Mouse (Mus musculus) kidney, adult 2 months (tissue): ENCODE measurements around the gene Eif2ak3.

Experiments used
- CTCF ChIP-seq: fragments of 200-500 bp; conservative IDR thresholded peaks from 2 replicates; pipeline ENCODE4 v1.5.1; 2011; ENCODE audit warnings: low read depth, mild to moderate bottlenecking, control low read depth, low read length, moderate library complexity, mixed read lengths; ENCODE audit not compliant: insufficient read depth, insufficient read length
- POLR2A ChIP-seq: fragments of 200-500 bp; IDR thresholded peaks from one replicate; pipeline ENCODE4 v1.6.1; 2011; ENCODE audit warnings: low read depth, low read length, control low read depth

DNA sequence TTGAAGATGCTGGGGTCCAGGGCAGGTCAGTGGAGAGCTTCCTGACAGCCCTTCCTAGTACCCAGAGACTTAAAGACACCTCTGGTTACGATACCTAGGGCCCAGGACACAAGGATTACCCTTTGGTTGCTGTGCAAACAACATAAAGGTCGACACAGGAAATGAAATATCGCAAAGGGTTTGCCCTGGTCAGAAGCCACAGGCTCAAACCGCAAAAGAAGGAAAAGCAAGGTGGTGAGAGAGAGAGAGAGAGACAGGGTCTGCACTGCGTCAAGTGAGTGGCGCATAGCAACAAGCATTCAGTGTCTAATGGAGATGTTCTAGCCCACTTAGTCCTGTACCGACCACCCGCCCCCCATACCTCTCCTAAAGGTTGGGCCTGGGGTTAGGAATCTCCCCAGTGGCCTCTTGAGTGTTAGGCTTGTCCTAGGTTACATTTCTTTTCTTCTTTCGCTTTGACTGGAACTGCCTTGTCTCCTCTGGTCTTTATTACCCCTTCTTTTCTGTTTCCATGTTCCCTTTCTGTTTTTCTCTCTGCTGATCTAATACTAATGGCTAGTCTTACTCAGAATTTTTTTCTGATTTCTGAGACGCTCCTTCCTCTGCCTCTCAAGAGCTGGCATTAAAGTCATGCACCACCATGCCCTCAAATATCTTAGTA, 13.0 kb upstream of the Eif2ak3 start:
- no peak for TF ChIP-seq POLR2A
- no peak for TF ChIP-seq CTCF
